Mouse (Mus musculus) heart, embryonic 14.5 days (tissue): ENCODE data around the gene Vwa8. TPM values are rescaled to one million over a fixed set of nuclear protein-coding genes. Genes with fewer than 3 reads are reported as not detected.

ENCODE experiments used
- ATAC-seq: fragments of 200-750 bp; cut with Nextera tagmentation; 2 replicates; pipeline ENCODE4 v1.8.0; 2017; ENCODE audit warnings: low read depth, moderate TSS enrichment; ENCODE audit not compliant: insufficient number of reproducible peaks, insufficient read depth, low FRiP score
- H3K27ac ChIP-seq, 2 experiments: fragments of 200-500 bp in 1 of 2; fragments of 300-500 bp in 1 of 2; sonication (generic) in 1 of 2; replicated peaks in 1 of 2; 2 replicates each; pipeline ENCODE4 v1.5.1; 2012 to 2014; ENCODE audit warnings: low read depth in 2 of 2, low read length in 2 of 2, control low read depth in 1 of 2, mild to moderate bottlenecking in 1 of 2, mixed read lengths in 1 of 2; ENCODE audit not compliant: control insufficient read depth in 1 of 2, insufficient read depth in 1 of 2
- H3K27me3 ChIP-seq: fragments of 300-500 bp; sonication (generic); 2 replicates; pipeline ENCODE4 v1.6.1; 2014; ENCODE audit warnings: mild to moderate bottlenecking, low read length, control low read depth; ENCODE audit not compliant: control insufficient read depth, insufficient read depth
- H3K36me3 ChIP-seq: fragments of 300-500 bp; sonication (generic); 2 replicates; pipeline ENCODE4 v1.6.1; 2014; ENCODE audit warnings: mild to moderate bottlenecking, control low read depth, low read length, mixed read lengths; ENCODE audit not compliant: control insufficient read depth, insufficient read depth
- H3K4me1 ChIP-seq, 2 experiments: fragments of 200-500 bp in 1 of 2; fragments of 300-500 bp in 1 of 2; sonication (generic) in 1 of 2; 2 replicates each; pipeline ENCODE4 v1.6.1; 2012 to 2014; ENCODE audit warnings: low read length in 2 of 2, control low read depth in 1 of 2, mixed read lengths in 1 of 2; ENCODE audit not compliant: control insufficient read depth in 2 of 2, insufficient read depth in 2 of 2
- H3K4me2 ChIP-seq: fragments of 300-500 bp; sonication (generic); 2 replicates; pipeline ENCODE4 v1.6.1; 2014; ENCODE audit warnings: mild to moderate bottlenecking, low read length
- H3K4me3 ChIP-seq, 2 experiments: fragments of 200-500 bp in 1 of 2; fragments of 300-500 bp in 1 of 2; sonication (generic) in 1 of 2; 2 replicates each; pipeline ENCODE4 v1.5.1; 2012 to 2014; ENCODE audit warnings: low read length in 2 of 2, mild to moderate bottlenecking in 2 of 2, control low read depth in 1 of 2, low read depth in 1 of 2, moderate library complexity in 1 of 2; ENCODE audit not compliant: control insufficient read depth in 1 of 2, insufficient read depth in 1 of 2
- H3K9ac ChIP-seq: fragments of 300-500 bp; sonication (generic); 2 replicates; pipeline ENCODE4 v1.6.1; 2014; ENCODE audit warnings: mild to moderate bottlenecking, low read length
- H3K9me3 ChIP-seq: fragments of 300-500 bp; sonication (generic); 2 replicates; pipeline ENCODE4 v1.6.1; 2016; ENCODE audit warnings: low read length, control low read depth; ENCODE audit not compliant: control insufficient read depth
- WGBS: fragments of 180-500 bp; shearing (Covaris S2); extraction: QIAGEN DNeasy Blood & Tissue Kit; methylation state at CpG from one replicate; pipeline ENCODE4 v1.1.7; 2014; 5-methylcytosine and 5-hydroxymethylcytosine counted together
- polyA plus RNA-seq: library from polyadenylated mRNA; unstranded; fragments of >200 nt; fragmentation: Nextera tagmentation; extraction: Ambion mirVana; gene quantifications from 2 replicates; pipeline ENCODE4 v1.2.1, GENCODE M21; 2014

Gene Vwa8
- polyA plus RNA-seq, 1 experiment from 2014 or later: 23.1 TPM

- Histone ChIP-seq H3K9me3 (no peaks in the 10 kb centered on the region), H3K36me3 (no peaks in the 10 kb centered on the region), H3K27me3 (no peaks in the 10 kb centered on the region), H3K4me2 (no peak overlapping the region), H3K9ac (no peak overlapping the region), H3K4me3 (no peak overlapping the region), H3K27ac (no peak overlapping the region; a peak in 1 of 4 replicates), H3K4me1 (peaks cover 5 to 10% of the 10 kb centered on the region in 2 experiments)
- 69% methylated on average over 11 of the region's 11 CpGs for WGBS
- ATAC-seq: no peak
Measured at GRCm38 (mm10) chr14:79206210-79206609, 357.4 kb downstream of the Vwa8 start.

- H3K27me3 ChIP-seq: no peaks in the 10 kb centered on the region
- no peak for ATAC-seq
- H3K9ac ChIP-seq: no peak overlapping the region
- no peak overlapping the region for H3K27ac ChIP-seq
- H3K9me3 ChIP-seq: no peaks in the 10 kb centered on the region
- no peaks in the 10 kb centered on the region for H3K36me3 ChIP-seq
- H3K4me1 ChIP-seq: peaks cover 3 to 6% of the 10 kb centered on the region in 2 experiments; a peak in 3 of 4 replicates
- H3K4me2 ChIP-seq: no peak overlapping the region
- H3K4me3 ChIP-seq: no peak overlapping the region
Measured at GRCm38 (mm10) chr14:79208468-79208867, 359.6 kb downstream of the Vwa8 start.

GRCm38 (mm10) chr14:79209813-79210212 is 361.0 kb downstream of the Vwa8 start:
- ATAC-seq: no peak
- WGBS: 56% methylated on average over 3 of the region's 3 CpGs
- Histone ChIP-seq H3K4me3 (no peak overlapping the region), H3K27ac (no peak overlapping the region), H3K4me1 (peaks cover 0 to 6% of the 10 kb centered on the region in 2 experiments; a peak in 2 of 4 replicates), H3K4me2 (no peak overlapping the region), H3K9ac (no peak overlapping the region), H3K9me3 (no peaks in the 10 kb centered on the region), H3K36me3 (no peaks in the 10 kb centered on the region), H3K27me3 (no peaks in the 10 kb centered on the region; the same call in 1 of the 2 replicates)

GRCm38 (mm10) chr14:79212380-79212991 is 363.6 kb downstream of the Vwa8 start:
- Histone ChIP-seq H3K9ac (no peak overlapping the region), H3K4me3 (no peak overlapping the region), H3K4me2 (no peak overlapping the region), H3K36me3 (no peaks in the 10 kb centered on the region), H3K4me1 (peaks cover 0 to 7% of the 10 kb centered on the region in 2 experiments; a peak in 2 of 4 replicates), H3K27me3 (no peaks in the 10 kb centered on the region; the same call in 1 of the 2 replicates), H3K9me3 (no peaks in the 10 kb centered on the region), H3K27ac (no peak overlapping the region)
- 59% methylated on average over 11 of the region's 11 CpGs for WGBS
- no peak; the same call in 1 of the 2 replicates for ATAC-seq

- Histone ChIP-seq H3K4me2 (no peak overlapping the region), H3K36me3 (no peaks in the 10 kb centered on the region), H3K27ac (no peak overlapping the region), H3K4me3 (no peak overlapping the region), H3K27me3 (peaks cover 5% of the 10 kb centered on the region; the same call in 1 of the 2 replicates), H3K9ac (no peak overlapping the region), H3K4me1 (peaks cover 0 to 7% of the 10 kb centered on the region in 2 experiments; a peak in 2 of 4 replicates), H3K9me3 (no peaks in the 10 kb centered on the region)
- no peak for ATAC-seq
- WGBS: 77% methylated on average over 6 of the region's 6 CpGs
Measured at GRCm38 (mm10) chr14:79214129-79214528, 365.3 kb downstream of the Vwa8 start.

- Histone ChIP-seq H3K4me3 (no peak overlapping the region), H3K4me2 (no peak overlapping the region), H3K9me3 (no peaks in the 10 kb centered on the region), H3K27ac (no peak overlapping the region), H3K9ac (no peak overlapping the region), H3K36me3 (no peaks in the 10 kb centered on the region), H3K4me1 (peaks cover 0 to 7% of the 10 kb centered on the region in 2 experiments; a peak in 2 of 4 replicates), H3K27me3 (peaks cover 9% of the 10 kb centered on the region; the same call in 1 of the 2 replicates)
- WGBS: 47% methylated on average over 8 of the region's 8 CpGs
- no peak for ATAC-seq
Measured at GRCm38 (mm10) chr14:79214660-79215249, 365.9 kb downstream of the Vwa8 start.

- Histone ChIP-seq H3K9me3 (no peaks in the 10 kb centered on the region), H3K4me3 (no peak overlapping the region), H3K9ac (no peak overlapping the region), H3K4me1 (peaks cover 0 to 7% of the 10 kb centered on the region in 2 experiments; a peak in 1 of 4 replicates), H3K36me3 (no peaks in the 10 kb centered on the region), H3K27me3 (peaks cover 9% of the 10 kb centered on the region; the same call in 1 of the 2 replicates), H3K4me2 (no peak overlapping the region), H3K27ac (no peak overlapping the region)
- WGBS: 79% methylated on average over 2 of the region's 2 CpGs
- ATAC-seq: no peak
Measured at GRCm38 (mm10) chr14:79216366-79216765, 367.5 kb downstream of the Vwa8 start.
